Mouse (Mus musculus) midbrain, embryonic 14.5 days (tissue): ENCODE results near the gene Chit1. TPM values are rescaled to one million over a fixed set of nuclear protein-coding genes. Genes with fewer than 3 reads are reported as not detected.

Experiments
- ATAC-seq: fragments of 200-750 bp; cut with Nextera tagmentation; 2 replicates; pipeline ENCODE4 v1.8.0; 2017; ENCODE audit warnings: moderate number of reproducible peaks, moderate library complexity; ENCODE audit not compliant: low FRiP score, low TSS enrichment
- DNase-seq: peaks from one replicate; pipeline ENCODE4 v3.0.0-alpha.2; 2015
- H3K27ac ChIP-seq: fragments of 300-500 bp; sonication (generic); replicated peaks from 2 replicates; pipeline ENCODE4 v1.5.1; 2014; ENCODE audit warnings: mild to moderate bottlenecking, low read depth, low read length, moderate library complexity
- H3K27me3 ChIP-seq: fragments of 300-500 bp; sonication (generic); 2 replicates; pipeline ENCODE4 v1.6.1; 2014; ENCODE audit warnings: low read length, control low read depth, mixed read lengths; ENCODE audit not compliant: control insufficient read depth, insufficient read depth
- H3K36me3 ChIP-seq: fragments of 300-500 bp; sonication (generic); 2 replicates; pipeline ENCODE4 v1.6.1; 2014; ENCODE audit warnings: low read length, control low read depth; ENCODE audit not compliant: control insufficient read depth, insufficient read depth
- H3K4me1 ChIP-seq: fragments of 300-500 bp; sonication (generic); 2 replicates; pipeline ENCODE4 v1.6.1; 2014; ENCODE audit warnings: mild to moderate bottlenecking, antibody characterized with exemption, low read length, control low read depth; ENCODE audit not compliant: control insufficient read depth, insufficient read depth
- H3K4me2 ChIP-seq: fragments of 300-500 bp; sonication (generic); 2 replicates; pipeline ENCODE4 v1.6.1; 2014; ENCODE audit warnings: mild to moderate bottlenecking, low read length, moderate library complexity
- H3K4me3 ChIP-seq: fragments of 300-500 bp; sonication (generic); replicated peaks from 2 replicates; pipeline ENCODE4 v1.5.1; 2014; ENCODE audit warnings: low read depth, low read length
- H3K9ac ChIP-seq: fragments of 300-500 bp; sonication (generic); replicated peaks from 2 replicates; pipeline ENCODE4 v1.6.1; 2014; ENCODE audit warnings: mild to moderate bottlenecking, low read length, moderate library complexity
- H3K9me3 ChIP-seq: fragments of 300-500 bp; sonication (generic); 2 replicates; pipeline ENCODE4 v1.6.1; 2016; ENCODE audit warnings: low read length, control low read depth, mixed read lengths; ENCODE audit not compliant: control insufficient read depth
- WGBS: fragments of 180-500 bp; shearing (Covaris S2); extraction: QIAGEN DNeasy Blood & Tissue Kit; methylation state at CpG from one replicate; pipeline ENCODE4 v1.1.7; 2014; 5-methylcytosine and 5-hydroxymethylcytosine counted together
- polyA plus RNA-seq: library from polyadenylated mRNA; unstranded; fragments of >200 nt; fragmentation: Nextera tagmentation; extraction: Ambion mirVana; gene quantifications from 2 replicates; pipeline ENCODE4 v1.2.1, GENCODE M21; 2014

Gene Chit1
- polyA plus RNA-seq, 1 experiment from 2014 or later: not detected

DNA sequence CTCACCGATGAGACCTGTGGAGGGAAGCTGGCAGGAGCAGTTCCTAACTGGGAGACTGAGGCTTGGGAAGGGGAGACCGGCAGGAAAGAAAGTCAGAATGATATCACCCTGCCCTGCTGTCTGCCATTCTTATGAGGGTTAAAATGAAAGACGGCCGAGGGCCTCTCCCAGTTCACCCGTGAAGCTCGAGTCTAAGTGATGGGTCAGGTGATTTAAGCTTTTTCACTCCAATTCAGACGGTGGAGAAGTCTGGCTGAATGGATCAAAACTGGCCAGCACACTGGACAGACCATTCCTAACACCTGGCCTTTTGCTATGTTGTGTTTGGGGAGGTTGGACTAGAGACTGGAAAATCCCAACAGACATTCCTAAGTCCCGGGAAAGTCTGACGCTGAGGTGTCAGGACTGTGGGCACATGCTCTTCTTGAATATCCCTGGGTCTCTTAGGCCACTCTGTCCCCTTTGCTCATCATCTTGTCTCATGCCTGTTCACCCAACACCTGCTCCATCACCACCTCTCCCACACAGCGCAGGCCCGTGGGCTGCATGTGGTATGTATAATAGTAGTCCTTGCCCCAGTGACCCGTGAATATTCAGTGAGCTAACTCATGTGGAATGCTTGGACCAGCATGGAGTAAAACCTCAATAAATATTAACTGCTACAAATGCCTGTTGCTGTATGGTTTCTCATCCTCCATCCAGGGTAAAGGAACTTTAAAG lies 11.4 kb upstream of the Chit1 start:
- no peak for DNase-seq
- ATAC-seq: no peak
- Histone ChIP-seq H3K9me3 (no peaks in the 10 kb centered on the region), H3K27ac (peak overlapping the region; percentile 63; the same call in 1 of the 2 replicates), H3K36me3 (no peaks in the 10 kb centered on the region), H3K27me3 (no peaks in the 10 kb centered on the region), H3K4me2 (peak overlapping the region; percentile 76), H3K9ac (peak overlapping the region; percentile 29; the same call in 1 of the 2 replicates), H3K4me1 (peaks cover 44% of the 10 kb centered on the region), H3K4me3 (peak overlapping the region; percentile 39)
- WGBS: 28% methylated on average over 12 of the region's 12 CpGs

DNA sequence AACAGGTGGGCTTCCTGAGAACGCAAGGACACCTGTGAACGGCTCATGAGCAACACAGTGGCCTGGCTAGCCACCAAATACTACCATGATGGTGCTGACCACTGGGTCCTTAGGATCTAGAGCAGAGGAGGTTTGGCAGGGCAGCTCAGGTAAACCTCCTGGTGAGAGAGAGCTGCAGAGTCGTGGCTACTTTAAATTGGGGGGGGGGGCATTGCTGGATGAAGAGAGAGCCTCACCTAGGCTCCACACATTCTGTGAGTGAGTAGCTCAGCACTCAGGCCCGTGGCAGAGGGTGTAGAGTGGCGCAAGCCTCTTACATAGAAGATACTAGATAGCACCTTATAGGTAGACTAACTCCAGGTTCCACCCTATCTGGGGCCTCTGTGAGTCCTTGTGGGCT lies 10.6 kb upstream of the Chit1 start:
- Histone ChIP-seq H3K27me3 (no peaks in the 10 kb centered on the region), H3K4me3 (no peak overlapping the region), H3K4me2 (no peak overlapping the region), H3K27ac (no peak overlapping the region), H3K36me3 (no peaks in the 10 kb centered on the region), H3K9me3 (no peaks in the 10 kb centered on the region), H3K9ac (no peak overlapping the region), H3K4me1 (peaks cover 36% of the 10 kb centered on the region)
- DNase-seq (no peak), ATAC-seq (no peak)
- WGBS: 78% methylated on average over 5 of the region's 5 CpGs

DNA sequence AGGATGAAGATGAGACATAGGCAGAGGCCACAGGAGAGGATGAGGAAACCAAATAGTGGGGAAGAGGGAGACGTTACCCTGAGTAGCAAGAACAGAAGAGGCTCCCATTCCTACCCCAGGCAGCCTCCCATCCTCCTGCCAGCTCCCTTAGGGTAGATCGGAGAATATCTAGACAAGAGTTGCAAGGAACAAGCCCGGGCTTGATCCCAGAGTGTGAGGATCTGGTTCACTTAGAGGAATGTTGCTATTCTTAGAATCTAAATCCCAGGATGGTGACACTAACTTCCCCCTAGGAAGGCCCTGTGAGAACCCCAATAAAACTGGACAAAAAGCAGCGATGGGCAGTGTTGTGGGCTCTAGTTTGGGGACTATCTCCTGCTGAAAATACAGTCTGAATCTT lies 10.1 kb upstream of the Chit1 start:
- H3K27me3 ChIP-seq: no peaks in the 10 kb centered on the region
- H3K4me1 ChIP-seq: peaks cover 31% of the 10 kb centered on the region
- no peak overlapping the region for H3K9ac ChIP-seq
- no peak for ATAC-seq
- no peaks in the 10 kb centered on the region for H3K36me3 ChIP-seq
- WGBS: 83% methylated on average over 4 of the region's 4 CpGs
- no peak overlapping the region for H3K4me3 ChIP-seq
- H3K27ac ChIP-seq: no peak overlapping the region
- no peaks in the 10 kb centered on the region for H3K9me3 ChIP-seq
- DNase-seq: no peak
- H3K4me2 ChIP-seq: no peak overlapping the region

DNA sequence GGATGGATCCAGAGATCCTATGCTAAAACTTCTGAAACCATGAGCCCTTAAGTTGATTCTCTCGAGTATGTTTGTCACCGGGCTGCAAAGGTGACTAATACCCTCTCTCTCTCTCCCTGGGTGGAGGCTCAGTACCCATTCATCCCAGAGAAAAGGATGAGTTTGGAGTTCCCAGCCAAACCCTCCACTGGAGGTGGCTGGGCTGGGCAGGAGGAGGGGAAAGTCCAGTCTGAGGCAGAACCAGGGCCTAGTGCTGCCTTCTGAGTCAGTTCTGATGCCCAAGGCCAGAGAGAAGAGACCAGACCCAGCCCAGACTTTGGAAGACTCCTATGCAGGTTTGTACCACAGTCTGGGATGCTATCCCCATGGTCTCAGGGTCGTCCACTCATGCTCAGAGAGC lies 9.4 kb upstream of the Chit1 start:
- Histone ChIP-seq H3K27me3 (no peaks in the 10 kb centered on the region), H3K4me3 (no peak overlapping the region), H3K9ac (no peak overlapping the region), H3K4me2 (no peak overlapping the region), H3K27ac (no peak overlapping the region), H3K36me3 (no peaks in the 10 kb centered on the region), H3K9me3 (no peaks in the 10 kb centered on the region), H3K4me1 (peaks cover 25% of the 10 kb centered on the region)
- no peak for DNase-seq
- no peak for ATAC-seq
- 68% methylated on average over 3 of the region's 3 CpGs for WGBS

DNA sequence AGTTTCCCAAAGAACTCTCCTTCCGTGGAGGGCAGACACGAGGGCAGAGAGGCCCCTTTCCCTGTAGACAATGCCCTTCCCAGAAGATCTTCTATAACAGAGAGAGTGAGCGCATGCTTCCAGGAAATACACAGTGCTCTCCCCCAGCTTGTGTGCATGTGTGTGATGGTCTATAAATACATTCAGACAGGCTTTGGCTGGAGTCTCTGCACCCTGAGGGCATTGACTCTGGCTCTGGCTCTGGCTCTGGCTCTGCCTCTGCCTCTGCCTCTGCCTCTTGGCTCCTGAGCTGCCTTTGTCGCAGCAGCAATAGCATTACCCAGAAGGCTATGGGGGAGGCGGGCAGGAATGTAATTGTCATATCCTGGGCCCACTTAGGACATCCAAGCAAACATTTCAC lies 7.2 kb upstream of the Chit1 start:
- Histone ChIP-seq H3K27ac (no peak overlapping the region), H3K4me1 (peaks cover 10% of the 10 kb centered on the region; the same call in 1 of the 2 replicates), H3K36me3 (no peaks in the 10 kb centered on the region), H3K9ac (no peak overlapping the region), H3K9me3 (no peaks in the 10 kb centered on the region), H3K4me3 (no peak overlapping the region), H3K27me3 (no peaks in the 10 kb centered on the region), H3K4me2 (no peak overlapping the region)
- ATAC-seq: no peak
- 81% methylated on average over 5 of the region's 5 CpGs for WGBS
- DNase-seq: peak; percentile 21

DNA sequence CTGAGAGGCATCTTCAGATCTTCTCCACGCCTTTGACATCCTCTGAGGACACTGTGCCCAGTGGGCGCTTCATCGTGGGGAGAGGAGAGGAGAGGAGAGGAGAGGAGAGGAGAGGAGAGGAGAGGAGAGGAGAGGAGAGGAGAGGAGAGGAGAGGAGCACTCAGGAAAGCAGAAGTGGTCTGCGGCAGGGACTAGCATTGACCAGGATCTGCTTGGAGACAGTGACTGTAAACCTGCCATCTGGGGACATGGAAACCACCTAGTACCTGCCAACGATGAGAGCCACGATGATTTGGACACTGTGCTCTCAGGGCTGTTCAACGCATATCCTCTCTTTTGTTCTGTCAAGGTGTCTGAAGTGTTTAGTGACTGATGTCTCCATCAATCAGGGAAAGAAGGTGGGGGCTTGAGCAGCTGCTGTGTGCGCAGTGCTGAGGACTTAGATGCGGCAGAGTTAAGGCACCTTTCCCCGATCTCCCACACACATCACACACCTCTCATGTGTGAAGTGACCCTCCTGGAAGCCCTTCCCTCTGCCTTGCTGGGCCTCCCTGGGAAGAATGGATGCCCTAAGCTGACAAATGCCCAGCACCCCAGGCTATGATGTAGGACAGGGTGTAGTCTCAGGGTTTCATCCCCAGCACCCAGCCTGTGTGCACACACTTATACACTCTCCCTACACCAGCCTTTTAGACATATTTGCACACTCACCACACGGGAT lies 5.8 kb upstream of the Chit1 start:
- ATAC-seq: no peak

DNA sequence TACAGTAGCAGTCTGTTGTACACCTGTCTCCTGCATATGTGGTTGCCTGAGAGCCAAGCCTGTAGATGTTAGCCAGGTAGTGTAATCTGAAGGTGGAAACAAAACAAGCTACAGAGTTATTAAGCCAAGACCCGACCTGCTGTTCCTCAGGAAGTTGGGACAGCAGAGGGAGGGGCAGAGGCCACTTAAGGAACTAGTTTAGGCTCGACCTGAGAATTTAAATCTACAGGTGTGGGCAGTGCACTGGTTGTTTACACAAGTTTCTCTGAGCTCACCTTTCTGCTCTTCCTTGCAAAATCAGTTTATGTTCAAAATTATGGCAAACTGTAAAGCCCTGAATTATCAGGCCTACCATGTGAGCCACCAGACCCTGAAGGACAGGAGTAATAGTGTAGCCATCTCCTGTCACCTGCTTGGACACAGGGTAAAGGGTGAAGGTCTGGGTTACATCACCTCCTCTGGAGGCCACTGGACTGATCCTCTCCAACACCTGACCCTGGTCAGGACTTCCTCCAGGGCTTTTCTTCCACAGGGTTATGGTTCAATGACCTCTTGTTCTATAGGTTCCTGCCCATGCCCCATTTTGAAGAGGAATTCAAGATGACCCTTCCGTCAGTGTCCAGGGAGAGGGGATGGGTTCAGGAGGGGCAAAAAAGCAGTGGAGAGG lies 5.1 kb upstream of the Chit1 start:
- Histone ChIP-seq H3K4me2 (no peak overlapping the region), H3K27me3 (no peaks in the 10 kb centered on the region), H3K36me3 (no peaks in the 10 kb centered on the region), H3K27ac (no peak overlapping the region), H3K4me3 (no peak overlapping the region), H3K4me1 (no peaks in the 10 kb centered on the region), H3K9me3 (no peaks in the 10 kb centered on the region), H3K9ac (no peak overlapping the region)
- no peak for ATAC-seq
- 62% methylated on average over 3 of the region's 3 CpGs for WGBS
- DNase-seq: no peak

More for the DNA sequence above, 5.8 kb upstream of the Chit1 start:
- DNase-seq: no peak
- Histone ChIP-seq H3K9ac (no peak overlapping the region), H3K9me3 (no peaks in the 10 kb centered on the region), H3K36me3 (no peaks in the 10 kb centered on the region), H3K27ac (no peak overlapping the region), H3K4me3 (no peak overlapping the region), H3K4me2 (no peak overlapping the region), H3K27me3 (no peaks in the 10 kb centered on the region), H3K4me1 (no peaks in the 10 kb centered on the region)
- WGBS: 85% methylated on average over 10 of the region's 11 CpGs

DNA sequence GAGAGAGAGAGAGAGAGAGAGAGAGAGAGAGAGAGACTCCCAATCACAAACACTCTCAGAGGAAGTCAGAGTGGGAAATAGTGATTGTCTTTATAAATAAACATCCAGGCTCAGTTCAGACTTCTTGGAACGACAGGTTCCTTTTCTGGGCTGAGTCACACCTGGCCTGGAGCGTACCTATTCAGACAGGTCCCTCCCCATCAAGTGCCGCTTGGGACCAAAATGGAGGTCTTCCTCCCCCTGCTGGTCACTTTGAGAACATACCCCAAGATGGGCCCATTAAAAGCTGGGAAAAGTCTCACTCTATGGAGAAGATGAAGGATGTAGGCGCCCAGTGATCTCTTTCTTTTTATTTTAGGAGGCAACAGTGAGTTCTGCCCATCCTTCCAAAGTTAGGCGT lies 4.3 kb upstream of the Chit1 start:
- DNase-seq (peak; percentile 82), ATAC-seq (no peak)
- no peaks in the 10 kb centered on the region for H3K4me1 ChIP-seq
- H3K4me2 ChIP-seq: no peak overlapping the region
- no peaks in the 10 kb centered on the region for H3K9me3 ChIP-seq
- WGBS: 7% methylated on average over 5 of the region's 5 CpGs
- no peaks in the 10 kb centered on the region for H3K36me3 ChIP-seq
- H3K27me3 ChIP-seq: no peaks in the 10 kb centered on the region
- H3K9ac ChIP-seq: no peak overlapping the region
- no peak overlapping the region for H3K4me3 ChIP-seq
- H3K27ac ChIP-seq: no peak overlapping the region
